Mouse (Mus musculus): ENCODE measurements at regions not wholly inside any gene's neighbourhood (a gene's known extent, or its start where the extent isn't known, plus 50 kb on each side); places are given as distances from the start of the nearest gene placed in this dataset.

GRCm38 (mm10) chr8:103433532-103434105 is 648.2 kb upstream of the Cdh11 start:
- no peak for DNase-seq (ENCODE audit: low read depth, low spot score)

- no peak for DNase-seq (ENCODE audit: low read depth, low spot score)
These were observed 653.7 kb upstream of the Cdh11 start for GRCm38 (mm10) chr8:103438995-103439717.

DNA sequence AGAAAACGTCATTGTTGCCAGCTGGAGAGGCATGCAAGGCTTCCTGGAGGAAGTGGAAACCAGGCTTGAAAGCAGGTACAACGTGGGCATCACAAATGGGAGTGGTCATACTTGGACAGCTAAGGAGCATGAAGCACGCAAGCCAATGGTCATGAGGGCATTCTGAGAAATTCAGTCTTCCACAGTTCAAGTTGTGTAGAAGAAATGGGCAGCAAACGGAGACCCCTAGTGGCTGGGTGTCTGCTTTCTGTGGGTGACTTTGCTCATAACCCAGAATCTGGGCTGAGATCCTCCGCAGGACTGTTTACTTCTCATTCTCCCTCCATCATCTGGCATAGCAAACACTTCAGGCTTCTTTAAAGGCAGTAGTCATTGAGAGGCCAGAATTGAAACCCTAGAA is 655.7 kb upstream of the Cdh11 start:
- DNase-seq (ENCODE audit: low read depth, low spot score), result no peak

- peak; percentile 42 for DNase-seq (ENCODE audit: low read depth, low spot score)
These were observed 657.1 kb upstream of the Cdh11 start for GRCm38 (mm10) chr8:103442420-103443125.

GRCm38 (mm10) chr8:103444577-103444976 is 656.8 kb upstream of the Cdh5 start:
- DNase-seq (ENCODE audit: low read depth, low spot score), result no peak

DNA sequence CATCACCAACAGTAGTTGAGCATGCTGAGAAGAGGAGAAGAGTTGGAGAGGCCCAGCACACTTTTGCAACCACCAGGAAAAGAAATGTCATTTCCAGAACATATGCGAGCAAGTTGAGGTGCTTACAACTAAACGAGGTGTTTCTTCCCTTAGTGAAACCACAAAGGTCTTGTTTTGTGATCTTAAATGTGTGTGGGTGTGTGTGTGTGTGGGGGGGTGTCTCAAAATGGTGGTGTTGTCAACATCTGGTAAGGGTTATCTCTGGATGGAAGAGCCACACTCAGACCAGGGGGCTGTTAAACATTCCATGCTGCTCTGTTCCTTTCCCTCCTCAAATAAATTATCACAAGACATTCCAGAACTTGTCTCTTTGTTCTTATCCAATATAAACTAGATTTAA is 656.0 kb upstream of the Cdh5 start:
- no peak for DNase-seq (ENCODE audit: low read depth, low spot score)

DNA sequence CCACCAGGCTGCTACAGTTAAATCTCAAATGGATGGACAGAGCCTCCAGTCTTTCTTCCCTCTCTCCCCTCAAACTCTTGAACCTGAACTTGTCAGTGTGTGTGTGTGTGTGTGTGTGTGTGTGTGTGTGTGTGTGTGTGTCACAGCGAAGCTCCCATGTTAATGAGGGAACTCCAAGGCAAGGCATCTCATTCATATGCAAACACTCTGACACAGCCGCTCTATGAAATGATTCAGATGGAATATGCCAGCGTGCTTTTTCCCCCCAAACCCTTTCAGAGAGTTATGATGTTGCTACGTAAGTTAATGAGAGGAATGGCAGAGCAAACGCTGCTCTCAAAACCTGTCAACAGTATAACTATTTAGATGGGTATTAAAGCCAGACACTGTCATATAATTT is 653.5 kb upstream of the Cdh5 start:
- no peak for DNase-seq (ENCODE audit: low read depth, low spot score)

GRCm38 (mm10) chr8:103451381-103452018 is 649.9 kb upstream of the Cdh5 start:
- DNase-seq (ENCODE audit: low read depth, low spot score), result no peak

DNA sequence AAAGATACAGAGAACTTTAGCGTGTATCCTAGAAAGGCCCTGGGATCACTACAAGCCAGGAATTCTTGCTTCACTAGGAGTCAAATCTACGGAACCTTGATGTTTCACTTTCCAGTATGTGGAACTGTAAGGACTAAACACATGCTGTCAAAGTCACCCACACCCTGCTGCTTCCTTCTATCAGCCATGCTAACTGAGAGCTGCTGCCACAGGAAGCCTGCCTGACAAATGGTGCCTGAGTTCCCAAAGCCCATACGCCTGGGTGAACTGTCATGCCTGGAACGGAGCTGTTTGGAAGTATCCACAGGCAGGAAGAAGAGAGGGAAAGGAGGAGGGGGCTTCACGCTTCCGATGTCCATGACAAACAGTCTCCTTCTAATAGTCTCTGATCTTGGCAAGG is 644.2 kb upstream of the Cdh5 start:
- DNase-seq (ENCODE audit: low read depth, low spot score), result no peak

DNA sequence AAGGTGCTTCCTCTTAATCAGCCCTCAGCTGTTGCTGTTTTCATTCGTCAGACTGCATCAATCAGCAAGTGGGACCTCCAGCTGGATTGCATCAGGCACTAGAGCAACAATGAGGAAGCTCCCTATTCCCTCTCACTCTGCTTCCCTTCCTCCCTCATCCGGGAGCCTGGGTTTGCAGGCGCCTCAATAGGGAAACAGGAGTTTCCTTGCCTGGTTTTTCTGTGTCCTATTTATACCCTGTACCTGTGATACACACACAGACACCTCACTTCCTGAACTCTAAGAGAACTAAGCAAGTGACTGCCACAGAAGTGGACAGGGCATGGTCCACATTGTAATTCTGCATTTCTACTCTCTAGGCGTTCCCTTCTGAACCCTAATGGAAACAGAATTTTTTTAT is 637.9 kb upstream of the Cdh5 start:
- DNase-seq (ENCODE audit: low read depth, low spot score), result no peak

GRCm38 (mm10) chr8:103464777-103465353 is 636.6 kb upstream of the Cdh5 start:
- no peak for DNase-seq (ENCODE audit: low read depth, low spot score)

DNA sequence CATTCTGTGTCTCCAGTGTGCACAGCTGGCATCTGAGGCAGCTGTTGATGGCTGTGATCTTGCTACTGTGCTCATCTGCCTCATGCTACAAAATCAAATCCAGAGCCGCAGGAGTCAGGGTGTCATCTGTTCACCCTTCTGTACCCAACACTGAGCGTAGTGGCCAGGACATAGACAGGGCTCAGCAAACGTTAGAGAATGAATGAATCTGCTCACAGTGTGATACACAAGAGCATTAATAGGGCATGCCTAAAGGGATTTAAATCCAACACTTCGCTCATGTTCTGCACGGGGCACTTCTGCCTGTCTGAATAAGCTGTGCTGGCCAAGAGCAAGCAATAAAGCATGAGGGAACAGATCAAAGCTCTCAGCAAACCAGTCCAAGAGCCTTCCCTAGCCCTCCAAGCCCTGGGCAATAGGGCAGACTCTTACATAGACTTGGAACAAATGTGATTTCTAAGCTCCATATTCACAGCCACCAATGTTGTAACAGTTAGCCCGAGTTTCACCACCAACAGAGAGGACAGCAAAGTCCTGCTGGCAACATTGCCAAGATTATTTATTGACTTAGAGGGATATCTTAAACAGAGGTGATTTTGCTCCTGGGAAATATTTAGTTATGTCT is 633.8 kb upstream of the Cdh5 start:
- DNase-seq (ENCODE audit: low read depth, low spot score), result no peak

GRCm38 (mm10) chr8:103469049-103469448 is 632.4 kb upstream of the Cdh5 start:
- DNase-seq (ENCODE audit: low read depth, low spot score), result no peak

DNA sequence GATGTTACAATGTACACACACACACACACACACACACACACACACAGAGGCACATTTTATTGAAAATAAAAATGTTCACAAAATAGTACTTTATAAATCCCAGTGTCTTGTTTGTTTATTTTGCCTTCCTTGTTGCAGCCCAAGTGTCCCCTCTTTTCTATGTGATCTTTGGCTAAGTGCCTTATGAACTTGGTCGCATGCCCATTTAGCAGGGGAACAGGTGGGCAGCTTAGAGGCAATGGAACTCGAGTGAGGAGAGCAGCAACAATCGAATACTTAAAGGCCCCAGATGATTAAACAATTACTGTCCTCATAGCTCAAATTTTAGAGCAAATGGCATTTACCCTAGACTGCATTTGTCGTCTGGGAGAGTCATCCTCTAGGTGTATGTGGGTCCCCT is 631.1 kb upstream of the Cdh5 start:
- DNase-seq (ENCODE audit: low read depth, low spot score), result no peak

GRCm38 (mm10) chr8:103475816-103476797 is 625.3 kb upstream of the Cdh5 start:
- no peak for DNase-seq (ENCODE audit: low read depth, low spot score)

DNA sequence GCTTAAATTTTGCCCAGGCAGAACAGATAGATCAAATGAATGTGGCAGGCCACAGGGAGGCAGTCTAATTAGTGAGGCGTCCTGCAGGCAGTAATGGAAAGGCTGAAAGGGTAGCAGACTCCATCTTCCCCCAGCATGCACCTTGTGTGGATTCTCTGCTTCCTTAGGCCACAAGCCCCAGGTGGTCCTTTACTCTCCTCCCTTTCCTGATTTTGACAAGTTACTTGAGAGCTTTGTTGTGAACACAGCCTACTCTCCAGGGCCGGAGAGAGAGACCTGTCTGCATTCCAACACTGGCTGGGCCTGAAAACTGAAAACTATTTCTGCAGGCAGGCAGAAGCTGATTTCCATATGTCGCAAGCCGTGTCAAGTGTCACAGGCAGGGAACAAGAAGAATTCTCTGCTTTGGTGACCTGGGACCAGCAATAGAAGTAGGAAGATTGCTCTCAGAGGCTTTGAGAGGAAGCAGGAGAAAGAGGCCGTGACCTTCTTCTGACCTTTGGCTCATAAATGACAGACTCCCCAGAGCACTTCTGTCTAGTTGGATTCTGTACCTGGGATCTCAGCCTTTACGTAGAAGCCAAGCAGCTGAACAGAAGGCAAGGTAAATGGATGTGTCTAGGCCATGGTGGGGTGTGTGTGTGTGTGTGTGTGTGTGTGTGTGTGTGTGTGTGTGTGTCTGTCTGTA is 619.2 kb upstream of the Cdh5 start:
- DNase-seq (ENCODE audit: low read depth, low spot score), result peak; percentile 46

- DNase-seq (ENCODE audit: low read depth, low spot score), result no peak
These were observed 616.0 kb upstream of the Cdh5 start for GRCm38 (mm10) chr8:103485441-103485840.

GRCm38 (mm10) chr8:103489411-103489810 is 612.0 kb upstream of the Cdh5 start:
- no peak for DNase-seq (ENCODE audit: low read depth, low spot score)

DNA sequence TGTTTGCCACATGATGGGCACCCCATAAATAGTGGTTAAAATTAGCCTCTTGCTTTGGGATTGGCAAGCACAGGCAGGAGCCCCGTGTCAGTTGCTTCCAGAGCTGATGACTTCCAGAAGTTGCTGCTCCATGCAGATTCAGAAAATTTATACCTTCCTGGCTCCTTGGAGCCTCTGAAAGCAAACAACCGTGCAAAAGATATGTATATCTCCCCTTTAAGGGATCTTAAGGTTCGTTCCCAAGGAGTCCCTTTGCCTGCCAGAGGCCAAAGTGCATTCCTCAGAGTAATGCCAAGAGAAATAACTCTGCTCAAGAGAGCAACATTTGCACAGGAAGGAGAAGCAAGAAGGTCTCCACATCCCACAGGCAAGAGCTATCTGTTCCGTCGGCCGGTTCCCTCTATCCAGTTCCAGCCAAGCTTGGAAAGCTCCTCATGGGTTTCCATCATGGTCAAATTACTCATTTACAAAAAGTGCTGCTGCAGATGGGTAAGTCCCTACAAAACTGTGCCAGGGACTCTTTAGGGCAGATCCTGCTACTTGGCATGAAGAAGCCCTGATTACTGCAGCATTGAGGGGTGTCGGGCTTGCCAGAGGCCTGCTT is 608.4 kb upstream of the Cdh5 start:
- no peak for DNase-seq (ENCODE audit: low read depth, low spot score)

Measured in embryo, embryonic 11.5 days (tissue).